Mouse (Mus musculus) hindbrain, embryonic 10.5 days (tissue): ENCODE measurements at regions not wholly inside any gene's neighbourhood (a gene's known extent, or its start where the extent isn't known, plus 50 kb on each side); places are given as distances from the start of the nearest gene placed in this dataset.

ENCODE experiments used
- DNase-seq: peaks from one replicate; pipeline ENCODE4 v3.0.0-alpha.2; 2017; ENCODE audit warnings: low spot score
- H3K27ac ChIP-seq: fragments of 300-500 bp; sonication (generic); 2 replicates; pipeline ENCODE4 v1.5.1; 2016; ENCODE audit warnings: mild to moderate bottlenecking, moderate library complexity
- H3K27me3 ChIP-seq: fragments of 300-500 bp; sonication (generic); 2 replicates; pipeline ENCODE4 v1.6.1; 2016; ENCODE audit warnings: mild to moderate bottlenecking; ENCODE audit not compliant: poor library complexity, insufficient read depth, severe bottlenecking
- H3K36me3 ChIP-seq: fragments of 300-500 bp; sonication (generic); 2 replicates; pipeline ENCODE4 v1.6.1; 2016; ENCODE audit warnings: mild to moderate bottlenecking, moderate library complexity
- H3K4me1 ChIP-seq: fragments of 300-500 bp; sonication (generic); replicated peaks from 2 replicates; pipeline ENCODE4 v1.6.1; 2016; ENCODE audit warnings: mild to moderate bottlenecking
- H3K4me3 ChIP-seq: fragments of 300-500 bp; sonication (generic); 2 replicates; pipeline ENCODE4 v1.5.1; 2016; ENCODE audit warnings: mild to moderate bottlenecking, moderate library complexity
- H3K9me3 ChIP-seq: fragments of 300-500 bp; sonication (generic); 2 replicates; pipeline ENCODE4 v1.6.1; 2016; ENCODE audit warnings: mild to moderate bottlenecking, moderate library complexity
- WGBS: fragments of 180-500 bp; shearing (Covaris S2); methylation state at CpG from one replicate; pipeline ENCODE4 v1.1.7; 2016; 5-methylcytosine and 5-hydroxymethylcytosine counted together

DNA sequence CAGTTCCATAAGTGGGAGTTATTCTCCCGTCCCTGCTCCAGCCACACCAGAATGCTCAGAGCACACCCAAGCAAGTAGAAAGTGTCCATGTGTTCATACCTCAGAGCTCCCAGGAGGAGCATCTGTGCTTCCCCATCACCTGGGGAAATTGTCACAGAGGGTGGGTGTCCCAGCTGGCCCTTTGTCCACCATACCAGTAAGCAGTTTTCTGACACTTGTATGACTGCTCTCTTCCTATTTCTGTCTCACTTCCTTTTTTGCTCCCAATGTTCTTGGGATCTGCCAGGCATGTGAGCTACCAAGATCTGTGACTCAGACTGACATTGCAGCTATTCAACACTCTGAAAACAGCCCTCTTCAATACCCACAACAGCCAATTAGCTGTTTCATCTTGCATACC is 447.9 kb upstream of the Kdm8 start:
- Histone ChIP-seq H3K36me3 (no peaks in the 10 kb centered on the region), H3K27me3 (no peaks in the 10 kb centered on the region), H3K27ac (no peak overlapping the region), H3K9me3 (no peaks in the 10 kb centered on the region; the same call in 1 of the 2 replicates), H3K4me1 (no peaks in the 10 kb centered on the region), H3K4me3 (no peak overlapping the region)
- 90% methylated on average over 1 of the region's 1 CpGs for WGBS
- DNase-seq = no peak

DNA sequence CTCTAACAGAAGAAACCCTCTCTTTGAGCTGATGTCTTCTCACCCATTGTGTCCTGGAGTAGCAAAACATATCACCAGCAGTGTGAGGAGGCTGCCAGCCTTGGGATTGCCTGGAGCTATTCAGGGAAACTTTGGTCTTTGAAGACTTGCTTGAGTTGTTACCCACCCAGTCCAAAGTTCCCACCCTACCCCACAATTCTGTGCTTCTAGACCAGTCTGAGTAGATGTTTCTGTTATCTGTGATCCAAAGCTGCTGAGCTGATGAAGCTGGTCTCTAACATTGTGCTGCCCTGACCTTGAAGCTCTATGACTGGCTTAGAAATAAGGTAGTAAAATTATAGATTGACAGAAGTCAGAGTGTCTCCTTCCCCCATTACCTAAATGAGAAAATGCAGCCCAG is 443.8 kb upstream of the Kdm8 start:
- no peaks in the 10 kb centered on the region for H3K27me3 ChIP-seq

DNA sequence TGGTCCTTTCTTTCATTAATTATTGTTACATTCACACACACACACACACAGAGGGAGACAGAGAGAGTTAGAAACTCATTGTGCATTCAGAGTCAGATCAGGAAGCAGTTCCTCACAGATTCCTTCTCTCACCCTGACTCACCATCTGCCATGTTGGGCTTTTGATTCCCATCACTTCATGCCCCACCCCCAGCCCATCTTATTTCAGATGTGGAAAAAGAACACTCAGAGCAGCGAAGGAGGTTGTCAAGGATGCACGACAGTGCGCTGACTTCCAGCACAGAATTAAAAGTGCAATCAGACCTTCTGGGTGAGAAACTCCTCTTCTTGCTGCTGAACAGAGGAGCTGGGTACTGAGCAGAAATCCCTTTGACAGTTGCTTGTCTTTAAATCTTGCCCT is 438.8 kb upstream of the Kdm8 start:
- Histone ChIP-seq H3K4me3 (no peak overlapping the region), H3K9me3 (no peaks in the 10 kb centered on the region), H3K36me3 (no peaks in the 10 kb centered on the region), H3K27ac (no peak overlapping the region), H3K27me3 (no peaks in the 10 kb centered on the region), H3K4me1 (no peaks in the 10 kb centered on the region)
- 81% methylated on average over 3 of the region's 3 CpGs for WGBS
- DNase-seq = no peak

More for the DNA sequence above, 443.8 kb upstream of the Kdm8 start:
- Histone ChIP-seq H3K36me3 (no peaks in the 10 kb centered on the region), H3K4me3 (no peak overlapping the region), H3K4me1 (no peaks in the 10 kb centered on the region), H3K9me3 (no peaks in the 10 kb centered on the region; the same call in 1 of the 2 replicates), H3K27ac (no peak overlapping the region)
- DNase-seq = no peak

DNA sequence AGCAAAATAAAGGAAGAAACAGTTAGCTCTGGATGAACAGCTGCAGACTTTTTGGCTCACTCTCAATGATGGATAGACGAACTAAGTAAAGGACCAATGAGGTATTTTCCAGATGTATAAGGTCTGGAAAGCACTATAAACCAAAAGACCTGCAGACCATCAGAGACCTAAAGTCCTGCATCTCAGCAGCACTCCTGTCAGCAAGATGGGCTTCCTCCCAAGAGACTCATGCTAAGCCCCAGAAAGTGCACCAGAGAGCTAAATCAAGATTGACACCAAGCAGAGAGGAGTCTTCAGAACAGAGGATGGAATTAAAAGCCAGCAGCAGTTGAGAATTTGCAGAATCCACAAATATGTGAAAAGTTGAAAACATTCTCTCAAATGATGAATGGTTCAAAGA is 425.2 kb upstream of the Kdm8 start:
- no peak for DNase-seq
- no peaks in the 10 kb centered on the region for H3K9me3 ChIP-seq
- WGBS = 89% methylated on average over 1 of the region's 1 CpGs
- H3K4me1 ChIP-seq = no peaks in the 10 kb centered on the region
- no peaks in the 10 kb centered on the region for H3K36me3 ChIP-seq
- no peak overlapping the region for H3K27ac ChIP-seq
- no peak overlapping the region for H3K4me3 ChIP-seq
- no peaks in the 10 kb centered on the region for H3K27me3 ChIP-seq

DNA sequence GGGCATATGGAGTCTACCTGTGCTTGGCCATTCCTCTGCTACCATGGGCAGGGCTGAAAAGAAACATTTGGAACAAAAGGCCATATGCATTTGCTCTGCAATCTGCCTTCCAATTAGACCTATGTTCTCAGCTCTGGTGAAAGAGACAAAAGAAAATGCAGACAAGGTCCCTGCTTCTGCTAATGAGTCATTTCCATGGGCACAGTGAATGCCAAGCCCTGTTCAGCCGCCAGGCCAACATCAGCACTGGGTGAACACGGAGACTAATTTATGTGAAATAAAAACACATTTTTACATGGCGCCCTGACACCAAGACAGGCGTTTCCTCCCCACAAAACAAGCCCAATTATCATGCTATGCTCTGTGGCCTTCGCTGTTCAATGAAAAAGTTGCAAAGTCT is 419.5 kb upstream of the Kdm8 start:
- WGBS = 81% methylated on average over 5 of the region's 5 CpGs
- no peak for DNase-seq

DNA sequence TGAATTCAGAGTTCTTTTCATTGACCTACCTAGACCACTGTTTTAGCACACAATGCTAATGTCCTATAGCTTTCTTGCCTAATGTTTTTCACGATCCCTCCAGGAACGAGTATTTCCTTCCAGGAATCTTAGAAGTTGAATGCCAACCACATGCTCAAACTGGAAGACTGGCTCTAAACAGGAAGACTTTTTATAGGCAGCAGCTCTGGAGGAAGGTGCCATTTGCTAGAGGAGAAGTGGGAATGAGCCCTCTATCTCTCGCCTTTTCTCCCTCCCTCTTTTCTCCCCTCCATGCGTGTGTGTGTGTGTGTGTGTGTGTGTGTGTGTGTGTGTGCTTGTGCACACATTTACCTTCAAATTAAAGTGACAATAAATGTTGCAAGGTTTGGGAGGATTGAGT is 410.7 kb upstream of the Kdm8 start:
- WGBS = 83% methylated on average over 4 of the region's 4 CpGs
- no peaks in the 10 kb centered on the region for H3K9me3 ChIP-seq

More for the DNA sequence above, 419.5 kb upstream of the Kdm8 start:
- no peaks in the 10 kb centered on the region for H3K27me3 ChIP-seq
- no peaks in the 10 kb centered on the region for H3K9me3 ChIP-seq
- H3K36me3 ChIP-seq = no peaks in the 10 kb centered on the region
- no peaks in the 10 kb centered on the region for H3K4me1 ChIP-seq
- no peak overlapping the region for H3K4me3 ChIP-seq
- no peak overlapping the region for H3K27ac ChIP-seq

DNA sequence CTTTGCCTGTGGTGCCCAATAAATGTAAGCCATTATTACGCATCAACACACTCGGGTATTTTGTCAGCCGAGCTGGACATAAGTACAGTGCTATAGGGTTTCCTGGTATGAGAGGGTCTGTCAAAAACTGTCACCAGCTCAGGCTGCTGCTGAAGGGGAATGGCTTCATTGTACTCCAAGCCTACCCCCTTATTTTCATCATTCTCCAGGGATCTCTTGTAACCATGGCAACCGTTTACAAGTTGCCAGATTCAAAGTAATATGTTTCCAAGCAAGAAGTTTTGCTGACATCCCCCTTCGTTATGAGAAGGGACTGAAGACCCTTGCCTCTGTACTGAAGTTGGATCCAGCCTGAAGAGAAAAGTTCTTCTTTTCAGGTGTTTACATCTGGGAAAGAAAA is 410.3 kb upstream of the Kdm8 start:
- no peak overlapping the region for H3K4me3 ChIP-seq
- DNase-seq = no peak
- no peaks in the 10 kb centered on the region for H3K36me3 ChIP-seq
- no peak overlapping the region for H3K27ac ChIP-seq
- H3K27me3 ChIP-seq = no peaks in the 10 kb centered on the region
- WGBS = 86% methylated on average over 5 of the region's 5 CpGs
- H3K9me3 ChIP-seq = no peaks in the 10 kb centered on the region
- peaks cover 28% of the 10 kb centered on the region for H3K4me1 ChIP-seq

More for the DNA sequence above, 410.7 kb upstream of the Kdm8 start:
- Histone ChIP-seq H3K4me3 (no peak overlapping the region), H3K27me3 (no peaks in the 10 kb centered on the region), H3K36me3 (no peaks in the 10 kb centered on the region), H3K27ac (no peak overlapping the region), H3K4me1 (peaks cover 24% of the 10 kb centered on the region)
- DNase-seq = no peak

DNA sequence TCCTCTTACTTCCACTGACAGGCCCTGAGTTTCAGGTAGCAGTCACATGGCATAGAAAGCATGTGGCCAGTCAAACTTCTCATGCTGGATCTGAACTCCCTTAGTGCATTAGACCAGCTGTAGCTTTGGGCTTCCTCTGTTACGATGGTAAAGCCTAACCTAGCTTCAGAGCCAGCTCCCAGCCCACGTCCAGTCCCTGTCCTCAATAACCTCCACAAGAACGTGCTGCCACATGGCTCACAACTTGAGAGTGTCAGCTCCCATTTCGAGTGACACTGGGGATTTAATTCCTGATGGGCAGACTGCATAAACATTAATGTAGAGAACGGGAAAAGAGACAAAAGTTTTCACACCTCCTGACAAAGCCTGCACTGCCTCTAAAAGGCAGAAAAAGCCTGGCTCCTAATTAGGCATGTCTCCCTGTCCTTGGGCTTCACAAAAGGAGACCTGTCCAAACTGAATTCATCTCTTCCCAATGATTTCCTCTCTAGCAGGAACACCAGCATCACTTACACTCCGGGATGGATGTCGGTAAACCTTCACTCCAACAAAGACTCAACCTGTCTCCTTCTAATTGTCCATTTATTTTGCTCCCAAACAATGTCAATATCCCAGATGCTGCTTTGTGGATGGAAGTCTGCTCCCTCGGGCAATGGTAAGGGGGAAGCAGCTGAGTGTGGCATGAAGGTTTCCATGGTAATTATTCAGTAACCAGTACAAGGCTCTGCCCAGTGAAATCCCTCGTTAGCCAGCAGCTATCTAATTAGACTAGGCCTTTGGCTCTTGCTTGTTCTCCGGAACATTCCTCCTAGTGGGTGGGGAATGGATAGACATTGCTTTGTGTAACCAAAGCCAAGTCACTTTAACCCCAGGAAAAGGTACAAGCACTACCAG is 408.1 kb upstream of the Kdm8 start:
- Histone ChIP-seq H3K27me3 (no peaks in the 10 kb centered on the region), H3K4me3 (no peak overlapping the region), H3K4me1 (peaks cover 34% of the 10 kb centered on the region), H3K27ac (0 out of 2 replicates have a peak overlapping the region, but pooled peaks have one; percentile 62), H3K36me3 (no peaks in the 10 kb centered on the region), H3K9me3 (no peaks in the 10 kb centered on the region)
- WGBS = 48% methylated on average over 10 of the region's 10 CpGs
- peak; percentile 8 for DNase-seq

DNA sequence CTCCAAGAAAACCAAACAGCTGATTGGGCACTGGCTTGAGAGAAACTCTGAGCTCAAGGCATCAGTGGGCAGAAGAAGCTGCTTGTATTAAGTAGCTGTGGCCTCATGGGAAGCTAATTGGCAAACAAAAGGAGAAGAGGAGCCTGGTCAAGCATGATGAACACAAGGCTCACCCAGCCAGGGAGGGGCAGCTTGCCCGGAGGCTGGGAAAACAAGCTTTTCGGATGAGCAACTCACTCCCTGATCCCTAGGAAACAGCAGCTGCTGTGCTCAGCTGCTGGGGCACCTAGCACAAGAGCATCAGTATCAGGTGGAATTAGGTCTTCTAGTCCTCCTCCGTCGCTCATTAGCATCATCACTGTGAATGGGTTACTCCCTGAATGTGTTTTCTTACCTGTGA is 405.6 kb upstream of the Kdm8 start:
- H3K4me3 ChIP-seq = no peak overlapping the region
- peak overlapping the region; percentile 64 for H3K27ac ChIP-seq
- no peaks in the 10 kb centered on the region for H3K36me3 ChIP-seq
- DNase-seq = peak; percentile 10
- H3K9me3 ChIP-seq = no peaks in the 10 kb centered on the region
- no peaks in the 10 kb centered on the region for H3K27me3 ChIP-seq
- 57% methylated on average over 4 of the region's 4 CpGs for WGBS
- H3K4me1 ChIP-seq = peaks cover 34% of the 10 kb centered on the region

DNA sequence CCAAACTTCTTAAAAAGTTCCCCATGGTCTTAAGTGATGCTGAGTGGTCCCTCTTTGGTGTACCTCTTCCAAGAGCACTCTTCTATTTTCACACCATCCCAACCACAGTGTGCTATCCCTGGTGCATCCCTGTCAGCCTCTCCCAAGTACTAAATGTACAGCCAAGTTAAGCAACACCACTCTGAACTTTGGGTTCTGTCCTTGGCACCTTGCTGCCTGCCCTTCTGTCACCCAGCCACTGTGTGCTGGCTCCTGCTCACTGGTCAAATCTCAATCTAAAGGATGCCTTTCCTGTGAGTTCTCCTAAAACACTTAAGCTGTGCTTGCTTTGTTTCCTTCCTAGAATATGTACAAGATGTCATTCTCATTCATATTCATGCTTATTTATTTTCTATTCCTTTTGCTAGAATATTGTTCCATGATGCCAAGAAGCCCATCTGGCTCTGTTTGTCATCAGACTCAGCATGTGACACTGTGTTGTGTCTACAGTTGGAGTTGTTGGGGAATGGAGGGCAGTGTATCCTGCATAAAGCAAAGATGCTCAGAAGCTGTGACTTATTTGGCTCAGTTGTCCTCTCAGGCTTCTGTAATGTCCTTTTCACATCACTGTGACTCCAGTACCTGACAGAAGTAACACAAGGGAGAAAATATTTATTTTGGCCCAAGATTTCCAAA is 388.4 kb upstream of the Kdm8 start:
- H3K36me3 ChIP-seq = no peaks in the 10 kb centered on the region
- H3K4me3 ChIP-seq = no peak overlapping the region
- no peak overlapping the region for H3K27ac ChIP-seq
- no peaks in the 10 kb centered on the region for H3K27me3 ChIP-seq
- no peaks in the 10 kb centered on the region for H3K4me1 ChIP-seq
- H3K9me3 ChIP-seq = no peaks in the 10 kb centered on the region; the same call in 1 of the 2 replicates
- no peak for DNase-seq

DNA sequence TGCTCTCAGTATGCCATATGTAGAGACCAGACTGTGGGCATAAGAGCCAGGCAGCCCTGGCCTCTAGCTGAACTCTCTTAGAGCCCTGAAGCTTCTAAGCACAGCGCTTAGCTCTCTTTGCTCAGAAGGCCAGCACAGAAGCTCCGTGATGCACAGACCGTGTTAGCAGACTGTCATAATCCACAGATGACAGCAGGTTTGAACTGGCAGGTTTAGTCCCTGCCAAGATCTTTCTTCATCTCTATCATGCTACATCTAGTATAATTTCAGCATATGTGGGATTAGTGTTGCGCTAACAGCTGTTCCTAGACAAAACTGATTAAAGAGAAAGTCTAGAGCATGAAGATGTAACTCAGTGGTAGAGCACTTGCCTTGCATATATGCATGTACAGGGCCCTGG is 342.0 kb upstream of the Kdm8 start:
- Histone ChIP-seq H3K4me3 (no peak overlapping the region), H3K27ac (no peak overlapping the region), H3K36me3 (no peaks in the 10 kb centered on the region), H3K9me3 (no peaks in the 10 kb centered on the region), H3K27me3 (no peaks in the 10 kb centered on the region), H3K4me1 (no peaks in the 10 kb centered on the region)
- 96% methylated on average over 4 of the region's 4 CpGs for WGBS
- no peak for DNase-seq

DNA sequence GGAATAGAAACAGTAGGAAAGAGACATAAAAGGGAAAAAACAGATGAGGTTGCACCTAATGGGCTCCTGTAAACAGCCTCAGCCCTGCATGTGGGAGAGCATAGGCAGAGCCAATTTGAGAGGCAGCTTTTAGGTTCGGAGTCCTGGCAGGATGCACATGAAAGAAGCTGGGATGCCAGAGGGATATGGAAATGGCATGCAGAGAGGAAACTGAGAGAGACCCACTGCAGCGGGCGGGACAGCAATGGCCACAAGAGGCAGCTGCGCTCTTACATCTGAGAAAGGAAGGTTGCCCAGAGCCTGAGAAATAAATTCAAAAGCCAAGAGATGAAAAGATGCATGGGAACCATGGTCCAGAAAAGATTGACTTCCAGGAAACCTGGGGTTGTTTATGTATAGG is 340.5 kb upstream of the Kdm8 start:
- Histone ChIP-seq H3K36me3 (no peaks in the 10 kb centered on the region), H3K27ac (no peak overlapping the region), H3K9me3 (no peaks in the 10 kb centered on the region), H3K4me1 (no peaks in the 10 kb centered on the region), H3K27me3 (no peaks in the 10 kb centered on the region), H3K4me3 (no peak overlapping the region)
- no peak for DNase-seq
- 78% methylated on average over 4 of the region's 4 CpGs for WGBS

DNA sequence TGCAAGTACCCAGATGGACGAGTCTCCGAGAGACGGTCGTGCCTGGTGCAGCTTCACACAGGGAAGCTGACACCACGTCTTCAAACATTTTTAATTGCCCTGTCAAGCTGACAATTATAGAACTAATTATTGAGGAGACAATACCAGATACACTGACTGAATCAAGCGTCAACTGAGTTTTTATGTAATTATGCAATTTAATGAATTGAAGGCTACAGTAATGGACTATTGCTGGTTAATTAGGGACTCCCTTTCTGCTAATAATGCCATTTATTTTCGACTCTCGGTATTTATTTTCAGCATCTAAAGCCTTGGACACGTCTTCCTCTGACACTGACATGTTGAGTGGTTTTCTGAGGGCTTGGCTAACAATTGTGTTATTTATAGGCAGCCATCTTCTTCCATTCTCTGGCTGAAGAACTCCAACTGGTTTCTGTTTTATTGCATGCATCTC is 331.6 kb upstream of the Kdm8 start:
- H3K27ac ChIP-seq = no peak overlapping the region
- DNase-seq = no peak
- H3K4me3 ChIP-seq = no peak overlapping the region
- no peaks in the 10 kb centered on the region for H3K27me3 ChIP-seq
- H3K4me1 ChIP-seq = no peaks in the 10 kb centered on the region
- no peaks in the 10 kb centered on the region for H3K9me3 ChIP-seq
- H3K36me3 ChIP-seq = no peaks in the 10 kb centered on the region
- 77% methylated on average over 9 of the region's 9 CpGs for WGBS
